Mouse (Mus musculus) limb, embryonic 13.5 days (tissue): ENCODE measurements around the gene Nsf. TPM values are rescaled to one million over a fixed set of nuclear protein-coding genes. Genes with fewer than 3 reads are reported as not detected.
"Not testable (repeated sequence)": the region's sequence is repeated elsewhere in the genome, so short reads cannot be mapped to it uniquely, and the experiment has no call there.

Experiments
- ATAC-seq: fragments of 200-750 bp; cut with Nextera tagmentation; 2 replicates; pipeline ENCODE4 v1.8.0; 2017; ENCODE audit warnings: low read depth, moderate number of reproducible peaks, moderate TSS enrichment; ENCODE audit not compliant: low FRiP score
- H3K27ac ChIP-seq: fragments of 300-500 bp; sonication (generic); 2 replicates; pipeline ENCODE4 v1.5.1; 2015; ENCODE audit warnings: inconsistent platforms, mild to moderate bottlenecking, moderate library complexity
- H3K27me3 ChIP-seq: fragments of 300-500 bp; sonication (generic); 2 replicates; pipeline ENCODE4 v1.6.1; 2015; ENCODE audit warnings: mild to moderate bottlenecking, inconsistent platforms
- H3K36me3 ChIP-seq: fragments of 300-500 bp; sonication (generic); 2 replicates; pipeline ENCODE4 v1.6.1; 2015; ENCODE audit warnings: inconsistent platforms, mild to moderate bottlenecking, moderate library complexity
- H3K4me1 ChIP-seq: fragments of 300-500 bp; sonication (generic); 2 replicates; pipeline ENCODE4 v1.6.1; 2015; ENCODE audit warnings: inconsistent platforms
- H3K4me2 ChIP-seq: fragments of 300-500 bp; sonication (generic); replicated peaks from 2 replicates; pipeline ENCODE4 v1.6.1; 2015; ENCODE audit warnings: inconsistent platforms, mild to moderate bottlenecking, moderate library complexity
- H3K4me3 ChIP-seq: fragments of 300-500 bp; sonication (generic); 2 replicates; pipeline ENCODE4 v1.5.1; 2015; ENCODE audit warnings: moderate library complexity, mild to moderate bottlenecking, inconsistent platforms
- H3K9ac ChIP-seq: fragments of 300-500 bp; sonication (generic); 2 replicates; pipeline ENCODE4 v1.6.1; 2015; ENCODE audit warnings: mild to moderate bottlenecking, inconsistent platforms
- H3K9me3 ChIP-seq: fragments of 300-500 bp; sonication (generic); 2 replicates; pipeline ENCODE4 v1.6.1; 2016; ENCODE audit warnings: inconsistent platforms
- WGBS: fragments of 180-500 bp; shearing (Covaris S2); methylation state at CpG from one replicate; pipeline ENCODE4 v1.1.7; 2015; 5-methylcytosine and 5-hydroxymethylcytosine counted together
- polyA plus RNA-seq: library from polyadenylated mRNA; unstranded; fragments of >200 nt; fragmentation: Nextera tagmentation; extraction: Ambion mirVana; gene quantifications from 2 replicates; pipeline ENCODE4 v1.2.1, GENCODE M21; 2015

Nsf gene
- polyA plus RNA-seq, 1 experiment from 2014 or later = 51.5 TPM

DNA sequence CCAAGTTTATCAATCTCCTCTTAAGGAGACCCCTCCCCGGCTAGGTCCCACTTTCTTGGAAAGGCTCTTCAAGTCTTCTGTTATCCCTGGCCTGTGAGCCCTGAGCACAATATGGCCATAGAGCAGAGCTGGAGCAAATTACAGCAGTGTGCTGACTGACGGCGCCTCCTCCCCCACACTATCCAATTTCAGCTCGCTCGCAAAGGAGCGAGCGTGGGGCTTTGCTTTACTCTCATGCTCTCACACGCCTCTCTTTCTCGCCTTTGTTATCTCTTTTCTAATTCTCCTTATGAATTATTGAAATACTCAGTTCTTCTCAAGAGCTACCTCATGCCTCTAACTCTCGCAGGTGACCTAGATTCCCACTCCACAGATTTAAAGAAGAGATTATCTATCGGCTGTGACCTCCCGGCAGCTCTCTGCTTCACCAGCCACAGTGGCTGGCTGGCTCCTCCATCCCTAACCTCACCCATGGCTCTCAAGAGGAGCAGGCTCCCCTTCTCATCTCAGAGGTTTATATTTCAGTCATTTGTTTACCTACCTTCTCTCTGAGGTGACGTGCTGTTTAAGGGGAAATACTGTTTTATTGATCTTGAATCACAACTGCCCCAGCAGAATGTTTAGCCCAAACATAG, 69.0 kb downstream of the Nsf start:
- WGBS = 6% methylated on average over 13 of the region's 13 CpGs
- H3K9ac ChIP-seq = no peak overlapping the region
- peak; percentile 86 for ATAC-seq
- peaks cover 13% of the 10 kb centered on the region for H3K4me1 ChIP-seq
- peak overlapping the region; percentile 28 for H3K4me3 ChIP-seq
- H3K9me3 ChIP-seq = no peaks in the 10 kb centered on the region
- H3K4me2 ChIP-seq = peak overlapping the region; percentile 54
- H3K36me3 ChIP-seq = peaks cover 24% of the 10 kb centered on the region
- H3K27me3 ChIP-seq = no peaks in the 10 kb centered on the region
- H3K27ac ChIP-seq = peak overlapping the region; percentile 29; the same call in 1 of the 2 replicates

DNA sequence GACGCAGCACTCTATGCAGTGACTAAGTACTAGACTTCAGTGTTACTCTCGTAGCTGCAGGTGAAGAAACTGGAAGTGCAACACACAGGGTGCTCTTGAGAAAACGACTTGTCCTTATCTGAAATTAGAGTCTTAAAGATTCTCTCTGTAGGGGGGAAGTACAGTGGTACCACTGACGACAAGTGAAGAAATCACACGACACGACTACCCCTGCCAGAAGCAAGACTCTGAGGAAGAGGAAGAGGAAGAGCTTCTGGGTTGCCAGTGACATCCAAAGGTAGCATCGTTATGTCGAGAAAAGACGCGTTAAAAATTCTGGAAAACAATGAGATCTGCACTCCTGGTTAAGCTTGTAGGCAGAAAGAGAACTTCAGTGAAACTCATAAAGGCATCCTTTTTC, 70.1 kb downstream of the Nsf start:
- H3K9ac ChIP-seq = no peak overlapping the region
- peaks cover 26% of the 10 kb centered on the region for H3K36me3 ChIP-seq
- ATAC-seq = no peak
- no peaks in the 10 kb centered on the region for H3K27me3 ChIP-seq
- no peaks in the 10 kb centered on the region for H3K9me3 ChIP-seq
- no peak overlapping the region for H3K4me2 ChIP-seq
- 89% methylated on average over 10 of the region's 10 CpGs for WGBS
- H3K27ac ChIP-seq = no peak overlapping the region; the same call in 1 of the 2 replicates
- peaks cover 13% of the 10 kb centered on the region for H3K4me1 ChIP-seq
- no peak overlapping the region for H3K4me3 ChIP-seq

DNA sequence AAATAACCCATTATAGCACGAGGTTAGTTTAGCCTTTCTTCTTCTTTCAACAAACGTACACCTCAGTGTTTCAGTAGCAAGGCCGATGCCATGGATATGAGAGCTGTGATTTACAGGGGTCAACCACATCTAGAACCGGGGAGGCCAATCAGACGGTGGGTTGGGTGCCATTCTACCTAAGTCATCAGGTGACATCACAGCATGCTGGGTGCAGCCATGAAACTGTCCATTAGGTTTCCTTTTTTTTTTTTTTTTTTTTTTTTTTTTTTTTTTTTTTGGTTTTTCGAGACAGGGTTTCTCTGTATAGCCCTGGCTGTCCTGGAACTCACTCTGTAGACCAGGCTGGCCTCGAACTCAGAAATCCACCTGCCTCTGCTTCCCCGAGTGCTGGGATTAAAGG, 74.4 kb downstream of the Nsf start:
- H3K9me3 ChIP-seq, H3K27ac ChIP-seq, H3K4me3 ChIP-seq, H3K27me3 ChIP-seq, H3K4me1 ChIP-seq, ATAC-seq, H3K4me2 ChIP-seq, H3K9ac ChIP-seq: not testable (repeated sequence)
- H3K36me3 ChIP-seq = peaks cover 34% of the 10 kb centered on the region
- WGBS = 86% methylated on average over 8 of the region's 8 CpGs

DNA sequence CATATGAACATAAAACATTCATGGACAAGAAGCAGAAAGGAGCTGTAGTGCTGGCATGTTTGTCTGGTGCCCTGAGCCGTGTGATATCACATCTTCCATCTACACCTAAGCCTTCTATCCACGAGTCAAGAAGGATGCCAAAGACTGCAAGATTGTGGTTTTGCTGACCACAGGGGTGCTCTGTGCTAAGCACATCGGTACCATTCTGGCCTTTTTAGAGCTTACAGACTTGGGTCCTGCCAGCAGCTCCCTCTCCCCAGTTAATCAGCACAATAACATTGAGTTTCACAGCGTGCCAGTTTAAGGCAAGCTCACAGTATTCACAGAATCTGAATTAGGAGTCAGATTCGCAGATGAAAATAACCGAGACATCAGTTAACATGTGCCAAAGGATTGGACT, 75.4 kb downstream of the Nsf start:
- Histone ChIP-seq H3K27ac (no peak overlapping the region), H3K4me3 (no peak overlapping the region), H3K9ac (no peak overlapping the region), H3K4me1 (no peaks in the 10 kb centered on the region), H3K4me2 (no peak overlapping the region), H3K9me3 (peaks cover 10% of the 10 kb centered on the region), H3K36me3 (peaks cover 40% of the 10 kb centered on the region), H3K27me3 (no peaks in the 10 kb centered on the region)
- WGBS = 82% methylated on average over 6 of the region's 6 CpGs
- no peak for ATAC-seq

DNA sequence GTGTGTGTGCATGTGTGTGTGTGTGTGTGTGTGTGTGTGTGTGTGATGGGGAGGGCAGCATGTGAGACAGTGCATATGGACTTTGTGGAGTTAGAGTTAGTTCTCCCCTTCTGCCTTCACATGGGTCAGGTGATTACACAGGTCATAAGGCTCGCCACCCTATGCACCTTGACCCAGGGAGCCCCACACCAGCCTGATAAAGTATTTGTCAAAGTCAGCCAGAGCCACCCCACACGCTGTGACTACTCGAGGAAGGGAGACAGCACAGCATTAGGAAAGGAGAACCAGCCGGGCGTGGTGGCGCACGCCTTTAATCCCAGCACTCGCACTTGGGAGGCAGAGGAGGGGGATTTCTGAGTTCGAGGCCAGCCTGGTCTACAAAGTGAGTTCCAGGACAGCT, 83.5 kb downstream of the Nsf start:
- no peak overlapping the region for H3K4me3 ChIP-seq
- ATAC-seq = no peak

DNA sequence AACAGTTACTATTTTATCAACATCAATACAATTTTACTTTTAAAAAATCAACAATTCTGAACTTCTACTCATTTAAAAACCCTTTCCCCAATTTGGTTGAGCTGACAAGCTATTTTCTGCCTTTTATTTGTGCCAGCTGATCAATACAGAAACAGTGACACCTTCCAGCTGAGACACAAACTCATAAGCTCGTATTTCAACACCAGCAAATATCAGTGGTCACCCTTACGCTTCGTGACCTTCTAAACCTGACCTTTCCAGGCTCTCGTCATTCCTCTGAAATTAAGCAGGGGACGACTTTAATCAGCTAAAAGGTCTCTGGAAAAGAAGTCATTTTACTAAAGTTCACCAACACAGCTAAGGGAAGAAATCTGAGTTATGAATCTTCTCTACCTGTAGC, 86.2 kb downstream of the Nsf start:
- Histone ChIP-seq H3K36me3 (peaks cover 44% of the 10 kb centered on the region), H3K9me3 (no peaks in the 10 kb centered on the region), H3K4me2 (no peak overlapping the region), H3K27me3 (no peaks in the 10 kb centered on the region), H3K4me3 (no peak overlapping the region), H3K9ac (no peak overlapping the region), H3K27ac (no peak overlapping the region), H3K4me1 (no peaks in the 10 kb centered on the region)
- ATAC-seq = no peak
- WGBS = 42% methylated on average over 5 of the region's 5 CpGs

More for the DNA sequence above, 83.5 kb downstream of the Nsf start:
- 89% methylated on average over 9 of the region's 9 CpGs for WGBS
- Histone ChIP-seq H3K36me3 (peaks cover 47% of the 10 kb centered on the region), H3K4me2 (no peak overlapping the region), H3K4me1 (no peaks in the 10 kb centered on the region), H3K9me3 (peaks cover 10% of the 10 kb centered on the region), H3K9ac (no peak overlapping the region), H3K27ac (no peak overlapping the region), H3K27me3 (no peaks in the 10 kb centered on the region)

DNA sequence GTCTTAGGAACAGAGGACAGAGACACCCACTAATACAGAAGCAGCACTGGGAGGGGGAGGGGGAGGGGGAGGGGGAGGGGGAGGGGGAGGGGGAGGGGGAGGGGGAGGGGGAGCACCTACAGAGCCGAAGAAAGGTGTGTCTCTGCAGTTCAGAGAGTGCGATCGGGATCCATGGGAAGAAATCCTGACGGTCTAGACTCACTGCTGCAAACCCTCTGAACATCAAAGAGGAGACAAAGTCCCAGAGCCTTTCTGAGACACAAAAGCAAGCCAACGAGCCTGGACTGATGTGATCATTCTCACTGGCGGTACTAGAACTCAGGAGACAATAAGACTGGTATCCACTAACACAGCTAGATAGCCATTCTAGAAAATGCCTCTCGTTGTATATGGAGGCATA, 88.5 kb downstream of the Nsf start:
- Histone ChIP-seq H3K9me3 (no peaks in the 10 kb centered on the region), H3K27me3 (no peaks in the 10 kb centered on the region), H3K36me3 (peaks cover 45% of the 10 kb centered on the region), H3K4me3 (no peak overlapping the region), H3K4me1 (no peaks in the 10 kb centered on the region), H3K27ac (no peak overlapping the region), H3K9ac (no peak overlapping the region), H3K4me2 (no peak overlapping the region)
- 76% methylated on average over 7 of the region's 7 CpGs for WGBS
- no peak for ATAC-seq

DNA sequence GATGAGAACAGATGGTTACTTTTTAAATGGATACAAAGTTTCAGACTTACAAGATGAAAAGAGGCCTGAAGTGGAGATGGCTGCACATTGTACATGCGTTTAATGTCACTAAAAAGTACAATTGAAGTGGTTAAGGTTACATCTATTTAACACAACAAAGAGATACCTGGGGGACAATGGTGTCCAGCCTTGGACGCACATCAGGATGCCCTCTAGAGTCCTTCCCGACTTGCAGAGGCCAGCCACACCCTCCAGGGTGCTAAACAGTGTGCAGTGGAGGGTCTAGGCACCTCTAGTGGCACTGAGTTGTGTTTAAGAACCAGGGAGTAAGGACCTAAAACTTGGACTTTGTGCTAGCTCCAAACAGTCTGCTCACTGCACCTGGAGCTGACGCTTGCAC, 89.4 kb downstream of the Nsf start:
- no peak overlapping the region for H3K4me2 ChIP-seq
- no peak overlapping the region for H3K27ac ChIP-seq
- H3K4me1 ChIP-seq = no peaks in the 10 kb centered on the region
- no peaks in the 10 kb centered on the region for H3K27me3 ChIP-seq
- H3K36me3 ChIP-seq = peaks cover 46% of the 10 kb centered on the region
- H3K9ac ChIP-seq = no peak overlapping the region
- no peak for ATAC-seq
- 93% methylated on average over 4 of the region's 4 CpGs for WGBS
- no peak overlapping the region for H3K4me3 ChIP-seq
- H3K9me3 ChIP-seq = no peaks in the 10 kb centered on the region

DNA sequence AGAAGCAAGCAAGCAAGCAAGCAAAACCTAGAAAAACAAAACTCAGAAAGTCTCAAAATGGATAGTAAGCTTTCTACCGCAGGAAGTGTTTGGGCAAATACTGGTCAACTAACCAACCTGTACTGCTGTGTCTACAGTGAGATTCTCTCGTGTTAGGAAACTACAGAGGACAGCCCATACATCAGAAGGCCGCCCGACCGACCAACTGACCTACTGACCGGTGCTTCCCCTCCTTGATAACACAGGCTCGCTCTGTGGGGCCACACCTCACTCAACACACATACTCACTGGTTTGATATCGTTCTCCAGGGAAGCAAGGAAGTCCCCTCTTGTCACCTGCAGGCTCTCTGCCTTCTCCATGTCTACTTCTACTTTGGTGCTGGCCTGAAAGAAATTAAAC, 90.9 kb downstream of the Nsf start:
- Histone ChIP-seq H3K4me1 (no peaks in the 10 kb centered on the region), H3K9me3 (no peaks in the 10 kb centered on the region), H3K27ac (no peak overlapping the region), H3K9ac (no peak overlapping the region), H3K36me3 (peaks cover 50% of the 10 kb centered on the region), H3K27me3 (no peaks in the 10 kb centered on the region), H3K4me2 (no peak overlapping the region), H3K4me3 (no peak overlapping the region)
- 85% methylated on average over 8 of the region's 8 CpGs for WGBS
- ATAC-seq = no peak

DNA sequence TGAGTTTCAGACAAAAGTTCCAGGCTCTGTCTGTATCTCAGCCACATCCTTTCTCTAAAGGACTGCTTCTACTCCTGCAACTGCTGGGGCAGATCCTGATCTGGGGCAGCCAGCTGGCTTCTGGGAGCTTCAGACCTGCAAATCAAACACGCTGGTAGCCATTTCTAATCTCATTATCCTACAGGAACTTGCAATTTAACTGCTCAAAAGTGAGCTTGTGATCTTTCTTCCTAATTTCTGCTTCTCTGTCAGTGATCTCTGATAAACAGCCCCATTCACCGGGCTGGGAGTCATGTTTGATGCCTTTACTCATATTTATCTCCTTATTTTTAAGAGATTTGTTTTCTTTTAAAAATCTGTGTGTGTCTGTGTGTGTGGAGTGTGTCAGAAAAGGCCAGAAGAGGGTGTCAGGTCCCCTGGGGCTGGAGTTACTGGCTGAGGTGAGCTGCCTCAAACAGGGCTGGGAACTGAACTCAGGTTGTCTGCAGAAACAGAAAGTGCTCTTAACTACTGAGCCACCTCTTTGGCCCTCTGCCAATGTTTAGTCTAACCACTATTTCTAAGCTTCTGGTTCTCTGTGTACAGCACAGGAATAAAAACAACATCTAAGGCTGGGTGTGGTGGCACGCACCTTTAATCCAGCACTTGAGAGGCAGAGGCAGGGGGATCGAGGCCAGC, 93.8 kb downstream of the Nsf start:
- Histone ChIP-seq H3K4me2 (no peak overlapping the region), H3K4me3 (no peak overlapping the region), H3K27ac (no peak overlapping the region), H3K4me1 (no peaks in the 10 kb centered on the region), H3K27me3 (no peaks in the 10 kb centered on the region), H3K36me3 (peaks cover 57% of the 10 kb centered on the region), H3K9me3 (no peaks in the 10 kb centered on the region), H3K9ac (no peak overlapping the region)
- no peak for ATAC-seq
- WGBS = 73% methylated on average over 4 of the region's 4 CpGs

DNA sequence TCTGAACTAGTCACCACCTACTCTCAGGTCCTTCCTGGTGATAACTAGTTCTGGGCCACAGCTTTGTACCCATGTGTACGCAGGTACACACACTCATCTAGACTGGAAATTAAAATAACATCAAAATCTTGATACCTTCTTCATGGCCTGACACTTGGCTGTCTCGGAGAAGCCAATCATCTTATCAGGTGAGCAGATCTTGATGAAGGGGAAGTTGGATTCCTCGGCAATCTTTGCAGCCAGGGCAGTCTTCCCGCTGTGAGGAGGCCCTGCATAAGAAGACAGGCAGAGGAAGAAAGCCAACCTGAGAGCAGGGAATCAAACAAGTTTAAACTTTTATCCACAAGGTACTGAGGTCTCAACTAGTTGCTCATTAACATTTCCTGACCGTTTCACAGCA, 95.1 kb downstream of the Nsf start:
- H3K4me3 ChIP-seq = no peak overlapping the region
- H3K27me3 ChIP-seq = no peaks in the 10 kb centered on the region
- H3K4me2 ChIP-seq = no peak overlapping the region
- H3K27ac ChIP-seq = no peak overlapping the region
- no peaks in the 10 kb centered on the region for H3K4me1 ChIP-seq
- no peak overlapping the region for H3K9ac ChIP-seq
- no peak for ATAC-seq
- 64% methylated on average over 5 of the region's 5 CpGs for WGBS
- no peaks in the 10 kb centered on the region for H3K9me3 ChIP-seq
- peaks cover 47% of the 10 kb centered on the region for H3K36me3 ChIP-seq

DNA sequence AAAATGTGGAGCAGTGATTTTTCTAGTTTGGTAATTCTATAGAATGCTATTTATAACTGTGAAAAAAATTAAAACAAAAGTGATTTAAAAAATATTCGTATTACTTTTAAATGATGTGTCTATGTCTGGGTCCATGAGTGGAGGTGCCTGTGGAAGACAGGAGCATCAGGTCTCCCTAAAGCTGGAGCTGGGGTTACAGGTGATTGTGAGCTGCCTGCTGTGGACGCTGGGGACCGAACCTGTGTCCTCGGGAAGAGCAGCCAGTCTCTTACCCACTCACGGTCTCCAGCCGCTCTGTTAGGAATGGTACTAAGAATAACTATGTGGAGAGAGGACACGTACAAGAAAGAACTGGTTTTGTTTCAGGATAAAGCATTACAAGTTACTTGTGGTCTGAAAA, 97.2 kb downstream of the Nsf start:
- H3K36me3 ChIP-seq = peaks cover 37% of the 10 kb centered on the region
- no peak overlapping the region for H3K4me3 ChIP-seq
- no peak overlapping the region for H3K27ac ChIP-seq
- no peaks in the 10 kb centered on the region for H3K9me3 ChIP-seq
- 87% methylated on average over 7 of the region's 7 CpGs for WGBS
- ATAC-seq = no peak
- H3K4me1 ChIP-seq = 0 out of 2 replicates have a peak, but pooled peaks cover 4% of the 10 kb centered on the region
- no peaks in the 10 kb centered on the region for H3K27me3 ChIP-seq
- no peak overlapping the region for H3K9ac ChIP-seq
- H3K4me2 ChIP-seq = no peak overlapping the region

DNA sequence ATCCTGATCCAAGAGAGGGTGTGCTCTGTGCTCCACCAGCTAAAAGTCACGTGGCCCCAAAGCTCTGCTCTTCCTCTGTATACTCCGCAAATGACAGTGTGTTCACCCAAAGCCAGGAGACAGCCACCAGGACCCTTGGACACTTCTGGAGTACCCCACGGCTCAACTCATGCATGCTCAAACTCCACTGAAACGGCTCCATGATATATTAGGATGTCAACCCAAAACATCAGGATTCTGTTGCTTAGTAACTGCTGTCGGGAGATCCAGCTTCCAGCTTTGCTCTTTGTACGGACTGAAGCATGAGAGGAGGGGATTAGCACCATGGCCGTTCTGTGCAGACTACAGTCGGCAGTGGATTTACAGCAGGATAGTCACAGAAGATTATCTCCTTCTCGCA, 99.6 kb downstream of the Nsf start:
- WGBS = 54% methylated on average over 9 of the region's 9 CpGs
- ATAC-seq = no peak
- Histone ChIP-seq H3K36me3 (peaks cover 26% of the 10 kb centered on the region), H3K4me2 (no peak overlapping the region), H3K9ac (no peak overlapping the region), H3K9me3 (no peaks in the 10 kb centered on the region), H3K27ac (no peak overlapping the region), H3K4me1 (0 out of 2 replicates have a peak, but pooled peaks cover 4% of the 10 kb centered on the region), H3K27me3 (no peaks in the 10 kb centered on the region), H3K4me3 (no peak overlapping the region)
